Mouse (Mus musculus) liver, embryonic 12.5 days (tissue): ENCODE measurements around the gene Brpf1. TPM values are rescaled to one million over a fixed set of nuclear protein-coding genes. Genes with fewer than 3 reads are reported as not detected.
A peak's percentile ranks its signal among the peaks of the same experiment; 100 is the strongest.

ENCODE experiments used
- ATAC-seq: fragments of 200-750 bp; cut with Nextera tagmentation; 2 replicates; pipeline ENCODE4 v1.8.0; 2017; ENCODE audit warnings: moderate number of reproducible peaks, mild to moderate bottlenecking, moderate library complexity
- H3K27ac ChIP-seq: fragments of 300-500 bp; sonication (generic); 2 replicates; pipeline ENCODE4 v1.5.1; 2016; ENCODE audit warnings: mild to moderate bottlenecking
- H3K27me3 ChIP-seq: fragments of 300-500 bp; sonication (generic); replicated peaks from 2 replicates; pipeline ENCODE4 v1.6.1; 2016; ENCODE audit warnings: mild to moderate bottlenecking, moderate library complexity
- H3K36me3 ChIP-seq: fragments of 300-500 bp; sonication (generic); 2 replicates; pipeline ENCODE4 v1.6.1; 2016; ENCODE audit warnings: mild to moderate bottlenecking, moderate library complexity
- H3K4me1 ChIP-seq: fragments of 300-500 bp; sonication (generic); 2 replicates; pipeline ENCODE4 v1.6.1; 2016
- H3K4me2 ChIP-seq: fragments of 300-500 bp; sonication (generic); 2 replicates; pipeline ENCODE4 v1.6.1; 2016; ENCODE audit warnings: mild to moderate bottlenecking, moderate library complexity
- H3K4me3 ChIP-seq: fragments of 300-500 bp; sonication (generic); 2 replicates; pipeline ENCODE4 v1.5.1; 2016; ENCODE audit warnings: mild to moderate bottlenecking, moderate library complexity
- H3K9ac ChIP-seq: fragments of 300-500 bp; sonication (generic); 2 replicates; pipeline ENCODE4 v1.6.1; 2016; ENCODE audit warnings: mild to moderate bottlenecking, moderate library complexity
- H3K9me3 ChIP-seq: fragments of 300-500 bp; sonication (generic); replicated peaks from 2 replicates; pipeline ENCODE4 v1.6.1; 2016; ENCODE audit warnings: mild to moderate bottlenecking, moderate library complexity
- WGBS: fragments of 180-500 bp; shearing (Covaris S2); methylation state at CpG from one replicate; pipeline ENCODE4 v1.1.7; 2016; ENCODE audit not compliant: insufficient replicate concordance; 5-methylcytosine and 5-hydroxymethylcytosine counted together
- polyA plus RNA-seq: library from polyadenylated mRNA; unstranded; fragments of >200 nt; fragmentation: Nextera tagmentation; extraction: Ambion mirVana; gene quantifications from 2 replicates; pipeline ENCODE4 v1.2.1, GENCODE M21; 2016

Gene Brpf1
- polyA plus RNA-seq, 1 experiment from 2014 or later, result 15.8 TPM

GRCm38 (mm10) chr6:113366639-113367038, 59.7 kb downstream of the Brpf1 start:
- H3K27ac ChIP-seq, result no peak overlapping the region
- WGBS, result 87% methylated on average over 6 of the region's 6 CpGs
- no peaks in the 10 kb centered on the region for H3K9me3 ChIP-seq
- no peak for ATAC-seq
- no peaks in the 10 kb centered on the region for H3K27me3 ChIP-seq
- no peak overlapping the region for H3K4me3 ChIP-seq
- 0 out of 2 replicates have a peak, but pooled peaks cover 3% of the 10 kb centered on the region for H3K4me1 ChIP-seq
- H3K36me3 ChIP-seq, result peaks cover 51% of the 10 kb centered on the region
- no peak overlapping the region for H3K9ac ChIP-seq
- no peak overlapping the region for H3K4me2 ChIP-seq

GRCm38 (mm10) chr6:113367574-113367973, 60.6 kb downstream of the Brpf1 start:
- Histone ChIP-seq H3K27ac (0 out of 2 replicates have a peak overlapping the region, but pooled peaks have one; percentile 5), H3K4me2 (no peak overlapping the region), H3K9me3 (no peaks in the 10 kb centered on the region), H3K36me3 (peaks cover 60% of the 10 kb centered on the region), H3K4me1 (peaks cover 9% of the 10 kb centered on the region), H3K9ac (no peak overlapping the region), H3K27me3 (no peaks in the 10 kb centered on the region), H3K4me3 (no peak overlapping the region)
- ATAC-seq, result no peak
- WGBS, result 97% methylated on average over 1 of the region's 1 CpGs

- H3K36me3 ChIP-seq, result peaks cover 65% of the 10 kb centered on the region
- H3K9me3 ChIP-seq, result no peaks in the 10 kb centered on the region
- 0 out of 2 replicates have a peak overlapping the region, but pooled peaks have one; percentile 5 for H3K27ac ChIP-seq
- H3K9ac ChIP-seq, result no peak overlapping the region
- H3K4me3 ChIP-seq, result no peak overlapping the region
- WGBS, result 86% methylated on average over 7 of the region's 7 CpGs
- H3K4me1 ChIP-seq, result peaks cover 14% of the 10 kb centered on the region
- ATAC-seq, result no peak
- no peaks in the 10 kb centered on the region for H3K27me3 ChIP-seq
- H3K4me2 ChIP-seq, result no peak overlapping the region
Measured at GRCm38 (mm10) chr6:113368124-113368523, 61.2 kb downstream of the Brpf1 start.

DNA sequence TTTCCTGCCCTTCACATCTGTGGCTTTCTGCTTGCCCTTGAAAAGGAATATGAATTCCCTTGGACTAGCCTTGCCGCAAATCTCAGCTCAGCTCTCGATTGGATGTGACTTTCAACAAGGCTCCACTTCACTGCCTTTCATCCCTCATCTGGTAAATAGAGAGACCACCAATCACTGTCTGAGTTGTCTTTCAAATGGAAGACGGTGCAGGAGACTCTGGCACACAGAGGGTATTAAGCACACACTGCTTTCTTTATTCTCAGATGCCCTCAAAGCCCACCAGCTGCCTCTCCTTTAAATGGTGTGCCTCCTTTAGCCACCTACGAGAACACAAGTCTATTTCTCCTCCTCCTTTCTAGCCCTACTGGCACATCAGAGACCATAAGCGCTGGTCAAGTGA, 61.6 kb downstream of the Brpf1 start:
- H3K9me3 ChIP-seq, result no peaks in the 10 kb centered on the region
- no peak overlapping the region for H3K27ac ChIP-seq
- no peak overlapping the region for H3K4me2 ChIP-seq
- no peak for ATAC-seq
- H3K9ac ChIP-seq, result no peak overlapping the region
- WGBS, result 87% methylated on average over 5 of the region's 5 CpGs
- peaks cover 19% of the 10 kb centered on the region for H3K4me1 ChIP-seq
- H3K27me3 ChIP-seq, result no peaks in the 10 kb centered on the region
- no peak overlapping the region for H3K4me3 ChIP-seq
- H3K36me3 ChIP-seq, result peaks cover 70% of the 10 kb centered on the region

DNA sequence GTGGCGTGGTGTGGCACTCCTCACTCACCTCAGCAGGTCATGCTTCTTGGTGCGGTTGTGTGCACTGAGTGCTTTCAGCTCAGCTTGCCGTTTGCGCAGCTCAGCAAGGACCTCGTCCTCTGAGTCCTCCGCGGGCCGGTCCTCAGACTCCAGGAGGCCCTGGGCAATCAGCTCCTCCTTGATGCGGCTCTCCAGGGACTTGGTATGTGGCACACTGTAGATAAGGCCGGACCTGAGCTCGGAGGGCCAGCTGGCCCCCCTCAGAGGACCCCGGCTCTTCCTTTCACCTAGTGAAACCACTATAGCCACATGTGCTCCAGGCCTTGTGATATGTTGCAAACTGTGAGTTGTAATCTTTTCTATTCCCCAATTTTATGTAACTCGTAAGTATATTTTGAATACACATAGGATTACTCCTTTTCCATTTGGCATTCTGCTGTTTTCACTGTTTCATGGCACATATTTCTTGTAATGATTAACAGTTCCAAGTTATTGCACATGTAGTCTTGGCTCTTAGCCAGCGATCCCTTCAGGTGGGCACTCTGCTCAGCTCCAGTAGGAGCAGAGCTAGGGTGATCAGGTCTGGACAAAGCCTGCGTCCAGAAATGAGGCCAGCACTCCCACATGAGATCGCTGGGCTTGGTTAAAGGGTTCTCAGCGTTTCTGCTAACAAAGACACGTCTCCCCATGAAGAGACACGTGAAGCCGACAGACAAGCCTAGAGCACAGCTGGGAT, 63.4 kb downstream of the Brpf1 start:
- Histone ChIP-seq H3K36me3 (peaks cover 88% of the 10 kb centered on the region), H3K9me3 (no peaks in the 10 kb centered on the region), H3K27ac (no peak overlapping the region), H3K27me3 (no peaks in the 10 kb centered on the region), H3K9ac (no peak overlapping the region), H3K4me1 (peaks cover 33% of the 10 kb centered on the region), H3K4me3 (no peak overlapping the region), H3K4me2 (no peak overlapping the region)
- ATAC-seq, result no peak
- WGBS, result 85% methylated on average over 20 of the region's 20 CpGs

DNA sequence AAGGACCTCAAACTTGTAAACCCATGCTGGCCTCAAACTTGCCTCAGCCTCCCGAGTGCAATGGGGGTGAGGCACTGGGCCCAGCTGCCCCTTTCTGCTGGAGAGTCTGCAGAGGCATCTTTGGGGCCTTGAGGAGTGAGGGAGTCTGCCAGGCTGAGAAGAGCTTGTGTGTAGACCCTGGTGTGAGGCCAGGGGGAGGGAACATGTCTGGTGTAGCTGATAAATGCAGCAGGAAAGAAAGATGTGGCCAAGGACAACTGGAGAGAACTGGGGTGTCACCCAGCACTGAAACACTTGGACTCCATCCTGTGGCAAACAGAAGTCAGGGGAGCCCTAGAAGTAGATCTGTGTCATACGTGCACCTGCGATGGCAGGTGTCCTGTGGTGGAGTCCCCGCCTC, 66.6 kb downstream of the Brpf1 start:
- peak; percentile 55 for ATAC-seq
- Histone ChIP-seq H3K9me3 (no peaks in the 10 kb centered on the region), H3K4me2 (peak overlapping the region; percentile 55), H3K4me1 (peaks cover 50% of the 10 kb centered on the region), H3K4me3 (peak overlapping the region; percentile 14; the same call in 1 of the 2 replicates), H3K27me3 (no peaks in the 10 kb centered on the region), H3K9ac (peak overlapping the region; percentile 60), H3K27ac (peak overlapping the region; percentile 84), H3K36me3 (peaks cover 73% of the 10 kb centered on the region)
- WGBS, result 54% methylated on average over 4 of the region's 4 CpGs

Other genes starting within 250 kb of the Brpf1 start
- gene Setd5, start 229.8 kb upstream of the Brpf1 start, polyA plus RNA-seq, result 27.2 and 30.1 TPM in 2 replicates
- 0.44 and 0.70 TPM in 2 replicates for gene Lhfpl4, start 111.8 kb upstream of the Brpf1 start, polyA plus RNA-seq
- gene Mtmr14, start 69.3 kb upstream of the Brpf1 start, polyA plus RNA-seq, result 24.8 and 26.5 TPM in 2 replicates
- 0.02 TPM in 1 of 2 replicates, not detected in the other for gene Cpne9, start 24.8 kb upstream of the Brpf1 start, polyA plus RNA-seq
- 8.7 and 9.1 TPM in 2 replicates for gene Ogg1, start 19.8 kb downstream of the Brpf1 start, polyA plus RNA-seq
- 31.5 TPM in 2 replicates for gene Camk1, start 36.8 kb downstream of the Brpf1 start, polyA plus RNA-seq
- 29.2 and 33.3 TPM in 2 replicates for gene Tada3, start 70.7 kb downstream of the Brpf1 start, polyA plus RNA-seq
- 275 and 294 TPM in 2 replicates for gene Arpc4, start 71.0 kb downstream of the Brpf1 start, polyA plus RNA-seq
- 1.1 and 1.3 TPM in 2 replicates for gene Ttll3, start 82.1 kb downstream of the Brpf1 start, polyA plus RNA-seq
- 19.8 and 22.2 TPM in 2 replicates for gene Rpusd3, start 112.2 kb downstream of the Brpf1 start, polyA plus RNA-seq
- not detected in 2 replicates for gene Cidec, start 128.6 kb downstream of the Brpf1 start, polyA plus RNA-seq
- gene Jagn1, start 135.4 kb downstream of the Brpf1 start, polyA plus RNA-seq, result 56.0 and 57.1 TPM in 2 replicates
- 0.36 and 0.41 TPM in 2 replicates for gene Il17re, start 151.3 kb downstream of the Brpf1 start, polyA plus RNA-seq
- gene Il17rc, start 164.3 kb downstream of the Brpf1 start, polyA plus RNA-seq, result 4.7 and 5.1 TPM in 2 replicates
- 9.6 and 10.9 TPM in 2 replicates for gene Creld1, start 176.2 kb downstream of the Brpf1 start, polyA plus RNA-seq
- gene Prrt3, start 194.8 kb downstream of the Brpf1 start, polyA plus RNA-seq, result 0.08 and 0.11 TPM in 2 replicates
- 55.8 and 56.5 TPM in 2 replicates for gene Emc3, start 224.5 kb downstream of the Brpf1 start, polyA plus RNA-seq
- 13.8 and 16.4 TPM in 2 replicates for gene Fancd2, start 224.5 kb downstream of the Brpf1 start, polyA plus RNA-seq